Mouse (Mus musculus) forebrain, embryonic 13.5 days (tissue): Measurements from ENCODE around the gene Arf5. TPM values are rescaled to one million over a fixed set of nuclear protein-coding genes. Genes with fewer than 3 reads are reported as not detected.

ENCODE experiments used
- ATAC-seq: fragments of 200-750 bp; cut with Nextera tagmentation; 2 replicates; pipeline ENCODE4 v1.8.0; 2017
- H3K27ac ChIP-seq: fragments of 300-500 bp; sonication (generic); 2 replicates; pipeline ENCODE4 v1.5.1; 2015; ENCODE audit warnings: inconsistent platforms, mild to moderate bottlenecking, moderate library complexity
- H3K27me3 ChIP-seq: fragments of 300-500 bp; sonication (generic); 2 replicates; pipeline ENCODE4 v1.6.1; 2015; ENCODE audit warnings: mild to moderate bottlenecking, inconsistent platforms
- H3K36me3 ChIP-seq: fragments of 300-500 bp; sonication (generic); 2 replicates; pipeline ENCODE4 v1.6.1; 2015; ENCODE audit warnings: mild to moderate bottlenecking, inconsistent platforms; ENCODE audit not compliant: poor library complexity, severe bottlenecking
- H3K4me1 ChIP-seq: fragments of 300-500 bp; sonication (generic); 2 replicates; pipeline ENCODE4 v1.6.1; 2015; ENCODE audit warnings: inconsistent platforms
- H3K4me2 ChIP-seq: fragments of 300-500 bp; sonication (generic); 2 replicates; pipeline ENCODE4 v1.6.1; 2015; ENCODE audit warnings: inconsistent platforms, mild to moderate bottlenecking, moderate library complexity
- H3K4me3 ChIP-seq: fragments of 300-500 bp; sonication (generic); 2 replicates; pipeline ENCODE4 v1.5.1; 2015; ENCODE audit warnings: mild to moderate bottlenecking, inconsistent platforms
- H3K9ac ChIP-seq: fragments of 300-500 bp; sonication (generic); 2 replicates; pipeline ENCODE4 v1.6.1; 2015; ENCODE audit warnings: mild to moderate bottlenecking, inconsistent platforms
- H3K9me3 ChIP-seq: fragments of 300-500 bp; sonication (generic); replicated peaks from 2 replicates; pipeline ENCODE4 v1.6.1; 2016; ENCODE audit warnings: inconsistent platforms
- WGBS: fragments of 180-500 bp; shearing (Covaris S2); methylation state at CpG from one replicate; pipeline ENCODE4 v1.1.7; 2015; 5-methylcytosine and 5-hydroxymethylcytosine counted together
- polyA plus RNA-seq: library from polyadenylated mRNA; unstranded; fragments of >200 nt; fragmentation: Nextera tagmentation; extraction: Ambion mirVana; gene quantifications from 2 replicates; pipeline ENCODE4 v1.2.1, GENCODE M21; 2015

Arf5 gene
- polyA plus RNA-seq, 1 experiment from 2014 or later = 348 TPM

GRCm38 (mm10) chr6:28418449-28418848, 4.9 kb upstream of the Arf5 start:
- ATAC-seq = no peak
- Histone ChIP-seq H3K27me3 (no peaks in the 10 kb centered on the region), H3K36me3 (peaks cover 49% of the 10 kb centered on the region), H3K4me2 (no peak overlapping the region), H3K4me1 (peaks cover 25% of the 10 kb centered on the region), H3K27ac (no peak overlapping the region), H3K9ac (no peak overlapping the region; the same call in 1 of the 2 replicates), H3K9me3 (no peaks in the 10 kb centered on the region), H3K4me3 (no peak overlapping the region)
- WGBS = 85% methylated on average over 14 of the region's 14 CpGs

GRCm38 (mm10) chr6:28419673-28420072, 3.7 kb upstream of the Arf5 start:
- ATAC-seq = no peak
- Histone ChIP-seq H3K27ac (no peak overlapping the region), H3K4me3 (no peak overlapping the region), H3K4me2 (peak overlapping the region; percentile 98), H3K9me3 (no peaks in the 10 kb centered on the region), H3K27me3 (no peaks in the 10 kb centered on the region), H3K36me3 (peaks cover 46% of the 10 kb centered on the region), H3K4me1 (peaks cover 31% of the 10 kb centered on the region), H3K9ac (0 out of 2 replicates have a peak overlapping the region, but pooled peaks have one; percentile 27)
- WGBS = 88% methylated on average over 2 of the region's 2 CpGs

GRCm38 (mm10) chr6:28420361-28420760, 3.0 kb upstream of the Arf5 start:
- Histone ChIP-seq H3K4me2 (peak overlapping the region; percentile 98), H3K36me3 (peaks cover 43% of the 10 kb centered on the region), H3K4me1 (peaks cover 35% of the 10 kb centered on the region), H3K9me3 (no peaks in the 10 kb centered on the region), H3K4me3 (peak overlapping the region; percentile 64), H3K9ac (peak overlapping the region; percentile 74), H3K27ac (no peak overlapping the region), H3K27me3 (no peaks in the 10 kb centered on the region)
- WGBS = 87% methylated on average over 17 of the region's 17 CpGs
- ATAC-seq = no peak

- Histone ChIP-seq H3K9ac (peak overlapping the region; percentile 74), H3K27me3 (no peaks in the 10 kb centered on the region), H3K4me2 (peak overlapping the region; percentile 98), H3K9me3 (no peaks in the 10 kb centered on the region), H3K27ac (no peak overlapping the region), H3K4me3 (peak overlapping the region; percentile 64), H3K4me1 (peaks cover 35% of the 10 kb centered on the region), H3K36me3 (peaks cover 43% of the 10 kb centered on the region)
- ATAC-seq = no peak
- 24% methylated on average over 13 of the region's 13 CpGs for WGBS
Observed at GRCm38 (mm10) chr6:28420865-28421264, 2.5 kb upstream of the Arf5 start.

GRCm38 (mm10) chr6:28421469-28422000, 1.8 kb upstream of the Arf5 start:
- Histone ChIP-seq H3K4me1 (peaks cover 39% of the 10 kb centered on the region), H3K9me3 (no peaks in the 10 kb centered on the region), H3K4me2 (peak overlapping the region; percentile 98), H3K27ac (no peak overlapping the region), H3K27me3 (no peaks in the 10 kb centered on the region), H3K36me3 (peaks cover 42% of the 10 kb centered on the region), H3K4me3 (peak overlapping the region; percentile 64), H3K9ac (peak overlapping the region; percentile 74)
- under 1% methylated on average over 27 of the region's 27 CpGs for WGBS
- peak; percentile 86 for ATAC-seq

- WGBS = 73% methylated on average over 15 of the region's 15 CpGs
Observed at GRCm38 (mm10) chr6:28422651-28423290, 589 bp upstream of the Arf5 start.

GRCm38 (mm10) chr6:28423767-28424695, 671 bp downstream of the Arf5 start:
- H3K9ac ChIP-seq = peak overlapping the region; percentile 96
- peaks cover 30% of the 10 kb centered on the region for H3K36me3 ChIP-seq
- ATAC-seq = peak; percentile 52
- H3K4me2 ChIP-seq = peak overlapping the region; percentile 73
- peak overlapping the region; percentile 75 for H3K27ac ChIP-seq
- H3K9me3 ChIP-seq = no peaks in the 10 kb centered on the region
- 15% methylated on average over 31 of the region's 46 CpGs for WGBS
- H3K27me3 ChIP-seq = no peaks in the 10 kb centered on the region
- peaks cover 39% of the 10 kb centered on the region for H3K4me1 ChIP-seq
- peak overlapping the region; percentile 91 for H3K4me3 ChIP-seq

More at GRCm38 (mm10) chr6:28422651-28423290, 589 bp upstream of the Arf5 start:
- H3K27ac ChIP-seq = peak overlapping the region; percentile 75; the same call in 1 of the 2 replicates
- no peak; the same call in 1 of the 2 replicates for ATAC-seq
- H3K4me2 ChIP-seq = peak overlapping the region; percentile 73
- no peaks in the 10 kb centered on the region for H3K27me3 ChIP-seq
- peak overlapping the region; percentile 91; the same call in 1 of the 2 replicates for H3K4me3 ChIP-seq
- peaks cover 39% of the 10 kb centered on the region for H3K4me1 ChIP-seq
- no peak overlapping the region for H3K9ac ChIP-seq
- peaks cover 36% of the 10 kb centered on the region for H3K36me3 ChIP-seq
- no peaks in the 10 kb centered on the region for H3K9me3 ChIP-seq

- ATAC-seq = no peak
- no peak overlapping the region for H3K9ac ChIP-seq
- H3K36me3 ChIP-seq = peaks cover 28% of the 10 kb centered on the region
- H3K27ac ChIP-seq = no peak overlapping the region
- no peaks in the 10 kb centered on the region for H3K9me3 ChIP-seq
- H3K4me3 ChIP-seq = no peak overlapping the region
- H3K27me3 ChIP-seq = no peaks in the 10 kb centered on the region
- 96% methylated on average over 6 of the region's 6 CpGs for WGBS
- H3K4me2 ChIP-seq = peak overlapping the region; percentile 73
- H3K4me1 ChIP-seq = peaks cover 32% of the 10 kb centered on the region
Observed at GRCm38 (mm10) chr6:28425019-28425418, 1.7 kb downstream of the Arf5 start.

GRCm38 (mm10) chr6:28427096-28427839, 3.9 kb downstream of the Arf5 start, which contains the start of gene Fscn3:
Gene Fscn3, plus strand, starts transcription at chr6:28427789.
- no peaks in the 10 kb centered on the region for H3K9me3 ChIP-seq
- no peak within 1 kb of the TSS for H3K9ac ChIP-seq
- peaks cover 14% of the 10 kb centered on the region for H3K4me1 ChIP-seq
- no peak within 1 kb of the TSS for H3K4me3 ChIP-seq
- no peak for ATAC-seq
- peaks cover 28% of the 10 kb centered on the region for H3K36me3 ChIP-seq
- no peak within 1 kb of the TSS for H3K27ac ChIP-seq
- H3K4me2 ChIP-seq = no peak within 1 kb of the TSS
- WGBS = 69% methylated on average over 3 of the region's 3 CpGs
- H3K27me3 ChIP-seq = no peaks in the 10 kb centered on the region

GRCm38 (mm10) chr6:28428290-28428689, 4.9 kb downstream of the Arf5 start, which contains the start of gene Gcc1:
Gene Gcc1, minus strand, starts transcription at chr6:28428390.
- ATAC-seq = no peak
- Histone ChIP-seq H3K9ac (no peak within 1 kb of the TSS), H3K4me3 (no peak within 1 kb of the TSS), H3K27me3 (no peaks in the 10 kb centered on the region), H3K9me3 (no peaks in the 10 kb centered on the region), H3K4me1 (peaks cover 14% of the 10 kb centered on the region), H3K4me2 (no peak within 1 kb of the TSS), H3K27ac (no peak within 1 kb of the TSS), H3K36me3 (peaks cover 28% of the 10 kb centered on the region)
- 95% methylated on average over 3 of the region's 3 CpGs for WGBS

GRCm38 (mm10) chr6:28429870-28430269, 6.5 kb downstream of the Arf5 start:
- no peak overlapping the region for H3K9ac ChIP-seq
- H3K9me3 ChIP-seq = no peaks in the 10 kb centered on the region
- H3K4me1 ChIP-seq = peaks cover 6% of the 10 kb centered on the region
- H3K4me3 ChIP-seq = no peak overlapping the region
- H3K27me3 ChIP-seq = no peaks in the 10 kb centered on the region
- 92% methylated on average over 11 of the region's 11 CpGs for WGBS
- no peak overlapping the region for H3K4me2 ChIP-seq
- ATAC-seq = no peak
- H3K27ac ChIP-seq = no peak overlapping the region
- peaks cover 28% of the 10 kb centered on the region for H3K36me3 ChIP-seq
